Mouse (Mus musculus) layer of hippocampus, adult 11-12 months (tissue): Measurements from ENCODE around the gene Fkbp9.

Experiments used
- DNase-seq: peaks from one replicate; pipeline ENCODE4 v3.0.0; 2022; ENCODE audit warnings: low spot score

The Fkbp9 gene

GRCm38 (mm10) chr6:56905486-56905885 lies 73.6 kb downstream of the Fkbp9 start:
- no peak for DNase-seq

GRCm38 (mm10) chr6:56906121-56906846 lies 74.4 kb downstream of the Fkbp9 start:
- no peak for DNase-seq

GRCm38 (mm10) chr6:56907973-56908372 lies 76.1 kb downstream of the Fkbp9 start:
- no peak for DNase-seq

- no peak for DNase-seq
Measured at GRCm38 (mm10) chr6:56908397-56908796, 76.5 kb downstream of the Fkbp9 start.

- peak; percentile 72 for DNase-seq
Measured at GRCm38 (mm10) chr6:56908912-56909311, 77.1 kb downstream of the Fkbp9 start.

GRCm38 (mm10) chr6:56910910-56911309 lies 79.1 kb downstream of the Fkbp9 start:
- no peak for DNase-seq

- DNase-seq, result no peak
Measured at GRCm38 (mm10) chr6:56913092-56913858, 81.4 kb downstream of the Fkbp9 start.

GRCm38 (mm10) chr6:56916279-56916678 lies 84.4 kb downstream of the Fkbp9 start:
- no peak for DNase-seq

- no peak for DNase-seq
Measured at GRCm38 (mm10) chr6:56917578-56918368, 85.9 kb downstream of the Fkbp9 start.

- no peak for DNase-seq
Measured at GRCm38 (mm10) chr6:56919330-56920044, 87.6 kb downstream of the Fkbp9 start.

GRCm38 (mm10) chr6:56920222-56921092 lies 88.6 kb downstream of the Fkbp9 start:
- DNase-seq, result no peak

- no peak for DNase-seq
Measured at GRCm38 (mm10) chr6:56923331-56923725, 91.5 kb downstream of the Fkbp9 start.

GRCm38 (mm10) chr6:56923726-56924707 lies 92.2 kb downstream of the Fkbp9 start, which contains the start of the genes Nt5c3 and Vmn1r4:
Gene Nt5c3 (minus strand): TSS chr6:56923932.
Gene Vmn1r4 (plus strand): TSS chr6:56924015.
- DNase-seq, result peak; percentile 97
